Mouse (Mus musculus): ENCODE measurements around the gene Homez. TPM values are rescaled to one million over a fixed set of nuclear protein-coding genes. Genes with fewer than 3 reads are reported as not detected.

The Homez gene
- total RNA-seq, 1 experiment from 2014 or later = 19.0 TPM

DNA sequence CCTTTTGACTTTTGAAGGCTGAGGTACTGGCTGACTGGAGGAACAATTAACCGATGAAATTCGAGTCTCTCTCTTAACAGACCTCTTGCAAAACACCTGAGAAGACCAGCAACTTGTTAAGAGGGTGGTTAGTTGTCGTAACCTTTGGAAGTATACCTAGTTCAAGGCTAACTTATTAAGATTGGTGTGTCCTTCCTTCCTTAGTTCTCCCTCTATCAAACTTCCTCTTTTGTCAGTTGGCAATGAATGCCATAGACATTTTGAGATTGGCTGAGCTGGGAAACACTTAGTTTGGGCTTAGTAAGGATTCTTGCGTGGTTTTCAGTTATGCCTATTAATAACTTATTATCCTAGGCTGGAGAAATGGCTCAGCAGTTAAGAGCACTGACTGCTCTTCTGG, 2.7 kb downstream of the Homez start:
- DNase-seq = no peak

DNA sequence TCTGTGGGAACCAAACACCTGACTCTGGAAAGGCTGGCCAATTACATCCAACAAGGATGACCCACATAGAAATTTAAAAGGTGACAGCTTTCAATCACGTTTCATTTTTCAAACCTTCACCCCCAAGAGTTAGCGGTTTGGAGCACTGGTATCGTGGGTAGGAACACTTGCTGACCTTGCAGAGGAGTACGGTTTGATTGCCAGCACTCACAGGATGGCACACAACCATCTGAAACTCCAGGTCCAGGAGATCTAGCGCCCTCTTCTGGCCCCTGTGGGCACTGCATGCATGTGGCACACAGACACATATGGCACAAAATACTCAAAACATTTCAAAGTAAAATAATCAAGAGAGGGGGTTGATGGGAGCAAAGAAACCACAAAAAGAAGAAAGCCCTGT, 3.8 kb downstream of the Homez start:
- DNase-seq = no peak

DNA sequence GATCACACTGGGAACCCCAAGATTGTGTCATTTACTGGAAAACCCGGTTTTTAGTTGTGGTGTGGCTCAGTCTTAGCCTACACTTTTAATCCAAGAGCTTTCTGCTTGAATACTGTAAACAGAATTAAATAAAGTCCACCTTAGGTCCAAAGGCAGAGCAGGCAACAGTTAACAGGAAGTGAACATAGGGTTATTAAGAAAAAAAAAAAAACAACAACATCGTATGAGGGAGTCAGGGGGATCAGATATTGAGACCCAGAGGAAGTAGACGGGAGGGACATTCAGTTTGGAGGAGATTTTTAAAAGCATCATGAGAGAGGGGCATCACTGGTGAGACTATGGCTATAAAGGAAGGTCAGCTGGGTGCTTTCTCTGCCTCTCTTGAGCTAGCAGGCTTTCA, 4.5 kb downstream of the Homez start:
- no peak for DNase-seq

DNA sequence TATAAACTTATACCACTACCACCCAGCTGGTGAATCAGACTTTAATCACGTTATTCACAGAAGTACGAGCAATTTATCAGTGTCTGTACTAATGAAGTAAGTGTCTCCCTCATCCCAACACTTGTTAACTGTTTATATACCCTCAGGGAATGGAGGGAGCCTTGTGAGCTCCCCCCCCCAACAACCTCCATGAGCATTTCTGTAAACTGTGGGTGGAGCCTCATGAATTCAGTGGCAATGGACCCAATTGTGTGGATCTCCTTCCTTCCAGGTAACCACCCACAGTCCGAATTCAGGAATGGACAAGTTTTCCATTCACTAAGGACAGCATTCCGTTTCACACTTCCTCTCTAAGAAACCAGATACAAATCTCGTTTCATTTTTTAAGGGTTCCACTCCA, 5.1 kb downstream of the Homez start:
- no peak for DNase-seq

DNA sequence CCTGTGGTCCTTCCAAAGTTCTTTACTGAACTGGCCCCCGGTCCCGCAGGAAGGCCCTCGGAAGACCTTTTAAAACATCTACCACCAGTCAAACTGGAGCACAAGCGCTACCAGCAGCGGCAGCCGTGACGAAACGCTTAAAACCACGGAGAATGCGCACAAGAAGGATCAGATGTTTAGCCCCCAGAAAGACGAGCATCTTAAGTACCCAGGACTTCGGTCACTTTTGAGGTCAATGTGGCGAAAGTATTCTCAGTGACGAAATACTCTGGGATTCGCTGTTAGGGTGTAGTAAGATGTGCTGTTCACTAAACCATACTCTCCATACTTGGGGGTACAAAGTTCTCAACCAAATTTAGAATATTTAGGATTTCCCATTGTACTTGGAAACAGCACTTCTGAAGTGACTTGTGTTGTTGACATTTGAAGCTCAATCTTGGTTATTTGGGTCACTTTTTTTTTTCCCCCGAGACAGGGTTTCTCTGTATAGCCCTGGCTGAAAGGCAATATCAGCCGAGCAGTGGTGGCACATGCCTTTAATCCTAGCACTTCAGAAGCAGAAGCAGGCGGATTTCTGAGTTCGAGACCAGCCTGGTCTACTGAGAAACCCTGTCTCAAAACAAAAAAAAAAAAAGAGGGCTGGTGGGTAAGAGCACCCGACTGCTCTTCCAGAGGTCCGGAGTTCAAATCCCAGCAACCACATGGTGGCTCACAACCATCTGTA, 6.3 kb downstream of the Homez start:
- DNase-seq = no peak

DNA sequence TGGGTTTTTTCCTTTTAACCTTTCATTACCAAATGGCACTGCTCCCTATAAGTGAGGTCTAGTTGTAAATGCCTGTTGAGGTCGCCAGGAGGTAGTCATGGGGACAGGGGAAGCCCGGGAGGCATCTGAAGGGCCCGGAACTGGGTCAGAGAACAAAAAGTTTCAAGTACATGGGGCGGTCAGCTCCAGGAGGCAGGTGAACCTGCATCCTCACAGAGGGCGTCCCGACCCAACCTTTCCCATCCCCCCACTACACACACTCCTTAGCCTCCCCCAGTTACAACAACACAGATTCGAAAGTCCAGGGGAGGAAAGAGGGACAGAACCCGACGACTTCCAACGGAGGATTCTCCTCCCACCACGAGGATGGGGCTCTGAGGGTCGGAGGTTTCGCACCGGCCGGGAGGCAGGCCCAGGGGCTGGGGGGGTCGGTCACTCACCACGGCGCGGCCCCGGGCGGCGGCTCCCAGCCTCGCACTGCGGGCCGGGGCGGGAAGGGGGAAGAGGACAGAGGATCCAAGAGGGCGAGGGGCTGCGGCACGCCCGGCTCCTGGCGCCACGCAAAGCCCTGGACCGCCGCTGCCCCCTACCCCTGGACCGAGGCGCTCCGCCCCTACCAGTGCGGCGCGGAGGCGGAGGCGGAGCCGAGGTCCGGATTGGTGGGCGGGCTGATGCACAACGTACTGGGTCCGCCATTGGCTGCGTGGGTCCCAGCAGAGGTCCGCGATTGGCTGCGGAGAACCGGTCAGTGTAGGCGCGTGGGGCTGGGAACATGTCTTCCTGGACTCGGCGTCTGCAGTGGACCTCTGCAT, 7.1 kb downstream of the Homez start:
- DNase-seq = peak; percentile 95

DNA sequence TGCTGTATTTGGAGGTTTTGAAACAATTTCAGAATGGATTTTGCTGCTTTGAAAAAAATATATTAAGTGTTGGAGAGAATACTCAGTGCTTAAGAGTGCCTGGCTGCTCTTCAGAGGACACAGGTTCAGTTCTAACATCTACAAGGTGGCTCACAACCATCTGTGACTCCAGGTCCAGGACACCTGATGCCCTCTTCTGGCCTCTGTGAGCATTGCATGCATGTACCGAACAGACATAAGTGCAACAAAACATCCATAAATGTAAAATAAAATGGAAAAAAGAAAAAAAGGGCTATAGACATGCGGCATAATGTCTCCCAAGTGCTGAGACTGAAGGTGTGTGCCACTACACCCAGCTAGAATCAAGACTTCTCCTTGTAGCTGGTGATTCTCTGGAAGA, 10.2 kb downstream of the Homez start:
- peak; percentile 66 for DNase-seq

DNA sequence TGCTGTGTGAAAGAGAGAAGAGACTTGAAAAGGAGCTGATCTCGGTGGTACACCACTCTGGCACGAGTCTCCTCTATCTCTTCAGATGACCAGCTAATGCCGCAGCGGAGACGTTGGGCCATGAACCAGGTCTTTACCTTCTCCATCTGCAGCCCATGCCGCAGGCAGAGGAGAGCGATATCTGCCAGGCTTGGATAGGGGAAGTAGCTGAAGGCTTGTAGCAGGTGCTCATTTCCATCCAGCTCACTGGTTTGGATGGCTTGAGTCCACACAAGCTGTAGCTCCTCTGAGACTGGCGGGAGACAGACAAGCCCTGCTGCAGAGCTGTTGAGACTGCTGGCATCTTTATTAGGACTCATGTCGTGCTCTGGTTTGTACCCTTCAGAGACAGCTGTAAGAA, 12.9 kb downstream of the Homez start:
- DNase-seq = no peak

DNA sequence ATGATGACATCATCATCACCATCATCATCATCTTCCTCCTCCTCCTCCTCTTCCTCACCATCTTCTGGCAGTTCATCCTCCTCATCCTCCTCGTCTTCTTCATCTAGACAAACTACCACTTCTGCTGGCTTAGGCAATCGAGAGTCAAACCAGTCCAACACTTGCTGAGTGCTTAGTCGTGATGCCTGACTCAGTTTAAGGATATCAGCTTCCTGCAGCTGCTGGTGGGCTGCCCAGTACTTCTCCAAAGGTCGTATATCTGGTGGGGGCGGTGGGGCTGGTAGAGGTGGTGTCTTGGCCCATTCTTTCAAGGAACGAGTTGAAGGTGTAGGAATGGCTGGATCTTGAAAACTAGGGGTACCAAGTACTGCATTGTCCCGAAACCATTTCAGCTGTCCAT, 14.1 kb downstream of the Homez start:
- no peak for DNase-seq

DNA sequence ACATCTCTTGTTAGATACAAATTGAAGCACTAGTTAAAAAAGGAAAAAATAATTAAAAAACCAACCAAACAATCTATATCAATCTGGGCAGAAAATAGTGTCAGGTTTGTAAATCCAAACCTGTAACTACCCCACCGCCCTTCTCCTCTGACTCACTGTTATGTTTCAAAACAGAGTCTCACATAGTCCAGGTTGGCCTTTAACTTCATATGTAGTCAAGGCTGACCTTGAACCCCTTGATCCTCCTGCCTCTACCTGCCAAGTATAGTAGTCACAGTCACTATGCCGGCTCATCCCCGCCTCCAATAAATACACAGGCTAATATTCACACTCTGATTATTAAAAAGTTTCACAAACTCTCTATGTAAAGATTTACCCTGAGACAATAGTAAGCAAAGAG, 15.0 kb downstream of the Homez start:
- DNase-seq = no peak

DNA sequence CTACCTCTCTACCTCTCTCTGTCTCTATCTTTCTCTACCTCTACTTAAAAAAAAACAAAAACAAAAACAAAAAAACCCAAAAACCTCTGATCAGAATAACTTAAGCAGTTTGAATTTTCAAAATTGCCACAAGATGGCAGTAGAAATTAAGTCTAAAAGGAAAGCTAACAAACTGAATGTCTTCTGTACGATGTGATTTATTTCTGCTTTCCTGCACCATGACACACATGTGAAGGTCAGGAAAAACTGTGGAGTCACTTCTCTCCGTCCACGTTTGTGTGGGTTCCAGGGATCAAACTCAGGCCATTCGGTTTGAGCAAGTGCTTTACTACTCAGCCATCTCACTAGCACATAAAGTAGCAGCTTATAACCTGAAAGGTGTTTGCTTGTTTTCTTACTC, 27.3 kb downstream of the Homez start:
- no peak for DNase-seq

DNA sequence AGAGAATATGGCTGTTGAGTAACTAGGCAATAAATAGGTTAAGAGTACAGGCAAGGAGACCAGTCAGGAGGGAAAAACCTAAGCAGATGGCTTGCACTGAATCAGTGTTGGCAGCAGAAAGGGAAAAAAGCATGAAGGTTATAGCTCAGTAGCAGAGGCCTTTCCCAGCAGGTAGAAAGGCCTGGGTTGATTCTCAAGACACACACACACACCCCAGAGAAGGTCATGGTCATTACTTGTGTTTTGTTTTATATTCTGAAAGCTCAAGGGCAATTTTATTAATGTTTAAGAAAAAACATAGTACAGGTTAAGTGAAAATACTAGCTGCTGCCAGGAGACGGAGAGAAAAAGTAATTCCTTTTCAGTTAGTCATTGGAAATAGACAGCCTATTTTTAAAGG, 47.0 kb downstream of the Homez start:
- no peak for DNase-seq

DNA sequence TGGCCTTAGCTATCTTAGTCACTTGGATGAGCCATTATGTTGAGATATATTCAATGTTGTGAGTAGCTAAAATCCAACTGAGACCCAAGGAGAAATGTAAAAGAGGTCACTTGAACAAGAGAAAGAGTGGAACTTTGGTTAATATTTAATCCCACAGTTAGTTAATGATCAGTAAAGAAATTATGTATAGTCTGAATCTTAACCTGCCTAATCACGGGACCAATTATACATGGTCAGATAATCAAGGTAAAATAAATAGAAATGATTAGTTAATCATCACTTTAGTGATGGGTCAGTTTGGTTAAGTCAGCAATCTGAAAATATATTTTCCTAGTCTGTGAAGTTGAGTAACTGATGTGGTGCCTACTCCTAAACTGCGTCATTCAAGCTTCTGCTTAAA, 48.5 kb downstream of the Homez start:
- no peak for DNase-seq

DNA sequence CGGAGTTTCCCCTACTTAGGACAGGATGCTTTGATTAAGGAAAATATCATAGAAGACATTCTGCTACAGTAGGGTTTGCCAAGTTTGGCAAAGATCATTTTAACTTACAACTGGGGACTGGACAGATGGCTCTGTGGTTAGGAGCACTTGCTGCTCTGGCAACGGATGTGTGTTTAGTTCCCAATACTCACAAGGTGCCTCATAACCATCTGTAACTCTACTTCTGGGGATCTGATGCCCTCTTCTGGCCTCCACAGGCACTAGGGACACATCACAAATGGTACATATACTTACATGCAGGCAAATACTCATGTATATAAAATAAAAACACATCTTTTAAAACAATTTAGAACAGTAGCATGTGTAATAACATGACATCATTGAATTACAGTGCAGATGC, 53.0 kb downstream of the Homez start:
- peak; percentile 10 for DNase-seq

DNA sequence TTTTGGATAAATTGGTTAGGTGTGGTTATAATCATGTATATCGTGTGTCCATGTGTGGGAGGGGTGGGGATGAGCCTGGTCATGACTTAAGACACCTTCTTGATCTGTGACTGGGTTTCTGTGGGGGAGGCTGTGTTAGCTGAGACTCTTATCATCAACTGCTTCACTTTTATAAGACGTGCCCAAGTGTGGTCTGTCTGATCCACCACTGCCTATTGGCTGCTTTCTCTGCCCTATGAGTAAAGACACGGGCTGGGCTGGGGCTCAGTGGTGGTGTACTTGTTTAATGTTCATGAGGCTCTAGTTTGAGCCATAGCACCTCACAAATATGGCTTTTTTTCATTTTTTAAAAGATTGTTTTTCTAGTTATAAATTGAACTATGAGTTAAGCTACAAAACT, 55.0 kb downstream of the Homez start:
- DNase-seq = no peak

DNA sequence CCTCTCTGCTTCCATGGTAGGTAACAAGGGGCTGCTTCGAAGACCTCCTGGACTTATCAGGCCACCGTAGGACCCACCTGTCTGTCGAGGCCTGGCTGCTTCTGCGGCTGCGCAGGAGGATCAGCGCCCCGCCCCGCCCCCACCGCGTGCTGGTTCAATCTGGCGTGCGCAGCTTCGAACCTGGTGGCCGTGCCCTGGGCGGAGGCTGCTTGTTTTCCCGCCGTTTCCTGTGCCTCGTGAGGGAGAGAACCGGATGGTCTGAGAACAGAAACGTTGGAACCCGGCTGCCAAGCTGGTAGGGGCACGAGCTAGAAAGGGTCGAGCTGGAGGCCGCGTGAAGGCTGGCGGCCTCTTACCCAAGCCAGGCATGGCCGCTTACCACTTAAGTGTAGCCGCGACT, 56.8 kb downstream of the Homez start, which contains the start of gene Rnf212b:
Rnf212b (plus strand) TSS at position 151 of the 400 bp plus-strand sequence.
- DNase-seq = no peak

DNA sequence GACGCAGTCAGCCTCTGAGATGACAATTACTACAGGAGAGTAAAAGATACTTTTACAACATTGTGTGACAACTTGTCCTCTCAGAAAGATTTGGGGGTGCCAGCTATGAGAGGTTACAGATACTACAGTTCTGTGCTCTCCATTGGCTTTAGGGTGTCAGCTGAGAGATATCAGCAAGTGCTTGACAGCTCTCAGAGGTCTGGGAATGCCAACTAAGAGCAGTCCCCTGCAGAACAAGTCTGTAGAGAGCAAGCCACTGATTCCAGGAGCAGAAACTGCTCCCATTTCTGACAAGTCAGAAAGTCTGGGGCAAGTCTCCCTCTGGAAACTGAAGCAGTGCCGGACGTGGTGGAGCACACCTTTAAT, 61.1 kb downstream of the Homez start:
- no peak for DNase-seq

DNA sequence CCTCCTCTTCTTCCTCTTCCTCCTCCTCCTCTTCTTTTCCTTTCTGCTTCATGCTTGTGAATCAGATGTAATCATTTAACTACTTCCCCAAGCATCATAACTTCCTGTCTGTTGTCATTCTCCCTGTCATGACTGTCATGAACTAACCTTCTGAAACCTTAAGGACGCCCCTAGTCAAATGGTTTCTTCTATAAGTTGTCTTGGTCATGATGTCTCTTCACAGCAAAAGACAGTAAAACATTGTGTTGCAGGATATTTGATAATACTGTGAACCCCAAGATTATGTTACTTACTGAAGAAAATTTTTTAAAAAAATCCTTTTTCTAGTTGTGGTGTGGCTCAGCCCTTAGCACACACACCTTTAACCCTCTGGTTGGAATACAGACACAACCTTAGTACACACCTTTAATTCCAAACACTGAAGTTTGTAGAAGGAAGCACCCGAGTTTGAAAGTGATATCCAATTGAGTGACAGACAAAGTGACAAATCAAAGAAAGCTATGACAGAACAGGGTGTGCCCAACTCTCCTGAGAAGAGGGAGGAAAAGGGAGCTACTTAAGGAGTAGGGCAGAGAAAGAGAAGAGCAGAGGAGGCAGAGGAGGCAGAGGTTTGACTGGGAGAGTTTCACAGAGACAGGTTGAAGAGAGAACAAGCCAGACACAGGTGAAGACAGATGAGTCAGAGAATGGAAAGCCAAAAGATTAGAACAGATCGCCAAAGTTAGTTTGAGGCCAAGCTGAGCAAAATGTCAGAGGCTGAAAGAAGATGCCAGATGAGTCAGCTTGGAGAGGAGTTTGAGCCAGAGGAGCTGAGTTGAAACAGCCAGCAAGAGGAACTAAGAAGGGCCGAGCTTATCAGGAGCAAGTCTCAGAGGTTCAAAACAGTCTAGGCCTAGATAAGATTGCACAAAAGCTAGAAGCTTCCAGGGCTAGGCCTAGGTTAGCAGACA, 61.8 kb downstream of the Homez start:
- no peak for DNase-seq

DNA sequence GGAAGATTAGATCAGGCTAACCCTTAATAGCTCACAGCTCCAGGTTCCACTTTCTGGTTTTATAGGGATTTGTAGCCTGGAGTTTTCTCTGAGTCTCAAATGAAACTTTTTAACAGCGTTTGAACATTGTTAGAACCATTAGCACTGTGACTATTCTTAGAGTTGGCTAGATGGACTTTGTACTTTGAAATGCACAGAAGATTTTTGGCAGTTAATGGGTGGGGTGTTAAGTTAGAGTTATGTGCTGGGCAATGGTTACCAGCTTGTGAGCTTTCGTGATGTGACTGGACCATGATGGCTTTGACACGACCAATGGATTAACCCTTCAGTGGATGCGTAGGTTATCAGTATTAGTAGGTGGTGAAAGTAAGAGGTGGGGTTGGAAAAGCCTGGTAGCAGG, 64.6 kb downstream of the Homez start:
- no peak for DNase-seq
